Mouse (Mus musculus) myocyte (in vitro differentiated cells): ENCODE measurements around the gene Sox6. TPM values are rescaled to one million over a fixed set of nuclear protein-coding genes. Genes with fewer than 3 reads are reported as not detected.

Experiments
- H3K27me3 ChIP-seq: one replicate; pipeline ENCODE4 v1.6.1; 2011; ENCODE audit not compliant: control insufficient read depth, insufficient read depth, insufficient read length
- H3K36me3 ChIP-seq: one replicate; pipeline ENCODE4 v1.6.1; 2011; ENCODE audit not compliant: control insufficient read depth, insufficient read depth
- H3K4me2 ChIP-seq: one replicate; pipeline ENCODE4 v1.6.1; 2011; ENCODE audit warnings: low read depth, control low read depth
- H3K4me3 ChIP-seq: one replicate; pipeline ENCODE4 v1.5.1; 2011; ENCODE audit warnings: mild to moderate bottlenecking, control low read depth, moderate library complexity
- H3K79me2 ChIP-seq: one replicate; pipeline ENCODE4 v1.6.1; 2011; ENCODE audit not compliant: control insufficient read depth, insufficient read depth
- H3ac ChIP-seq: one replicate; pipeline ENCODE4 v1.6.1; 2011; ENCODE audit not compliant: control insufficient read depth, insufficient read length
- CEBPB ChIP-seq: IDR thresholded peaks from 2 replicates; pipeline ENCODE4 v1.6.1; 2011; ENCODE audit warnings: mild to moderate bottlenecking, moderate library complexity; ENCODE audit not compliant: poor library complexity, insufficient read depth, severe bottlenecking
- E2F4 ChIP-seq: IDR thresholded peaks from one replicate; pipeline ENCODE4 v1.6.1; 2011; ENCODE audit warnings: mild to moderate bottlenecking, control low read depth, moderate library complexity; ENCODE audit not compliant: insufficient read depth
- MAX ChIP-seq: IDR thresholded peaks from one replicate; pipeline ENCODE4 v1.6.1; 2011; ENCODE audit warnings: low read depth, mild to moderate bottlenecking, control low read depth
- MYOD1 ChIP-seq, 3 experiments: IDR thresholded peaks; one replicate each; pipeline ENCODE4 v1.6.1; 2011; ENCODE audit warnings: control low read depth in 2 of 3, low read depth in 2 of 3, mild to moderate bottlenecking in 2 of 3, moderate library complexity in 1 of 3; ENCODE audit not compliant: insufficient read length in 2 of 3, control insufficient read depth in 1 of 3
- MYOG ChIP-seq, 3 experiments: IDR thresholded peaks; one replicate each; pipeline ENCODE4 v1.6.1; 2011; ENCODE audit warnings: control low read depth in 2 of 3, low read depth in 2 of 3, mild to moderate bottlenecking in 2 of 3; ENCODE audit not compliant: insufficient read length in 2 of 3, control insufficient read depth in 1 of 3, insufficient read depth in 1 of 3
- POLR2A ChIP-seq: IDR thresholded peaks from one replicate; pipeline ENCODE4 v1.6.1; 2011; ENCODE audit warnings: low read depth, mild to moderate bottlenecking, control low read depth, moderate library complexity; ENCODE audit not compliant: insufficient read length
- POLR2AphosphoS2 ChIP-seq: IDR thresholded peaks from one replicate; pipeline ENCODE4 v1.6.1; 2011; ENCODE audit warnings: low read depth, control low read depth; ENCODE audit not compliant: insufficient read length
- REST ChIP-seq: IDR thresholded peaks from one replicate; pipeline ENCODE4 v1.6.1; 2011; ENCODE audit warnings: mild to moderate bottlenecking, control low read depth, moderate library complexity; ENCODE audit not compliant: insufficient read depth, insufficient read length
- SRF ChIP-seq: IDR thresholded peaks from one replicate; pipeline ENCODE4 v1.6.1; 2011; ENCODE audit warnings: low read depth; ENCODE audit not compliant: control insufficient read depth, insufficient read length
- TCF12 ChIP-seq: IDR thresholded peaks from one replicate; pipeline ENCODE4 v1.6.1; 2011; ENCODE audit warnings: mild to moderate bottlenecking, control low read depth; ENCODE audit not compliant: poor library complexity, insufficient read depth, severe bottlenecking
- TCF3 ChIP-seq: IDR thresholded peaks from one replicate; pipeline ENCODE4 v1.6.1; 2011; ENCODE audit warnings: low read depth, control low read depth; ENCODE audit not compliant: insufficient read length
- USF1 ChIP-seq: IDR thresholded peaks from one replicate; pipeline ENCODE4 v1.6.1; 2011; ENCODE audit warnings: low read depth, mild to moderate bottlenecking, control low read depth, moderate library complexity
- polyA plus RNA-seq: library from polyadenylated mRNA; unstranded; fragments of >200 nt; fragmentation: generic; extraction: Trizol; gene quantifications from one replicate; pipeline ENCODE4 v1.2.1, GENCODE M21; 2012; ENCODE audit warnings: missing spikeins

The Sox6 gene
- polyA plus RNA-seq, 1 experiment, result 0.11 TPM

DNA sequence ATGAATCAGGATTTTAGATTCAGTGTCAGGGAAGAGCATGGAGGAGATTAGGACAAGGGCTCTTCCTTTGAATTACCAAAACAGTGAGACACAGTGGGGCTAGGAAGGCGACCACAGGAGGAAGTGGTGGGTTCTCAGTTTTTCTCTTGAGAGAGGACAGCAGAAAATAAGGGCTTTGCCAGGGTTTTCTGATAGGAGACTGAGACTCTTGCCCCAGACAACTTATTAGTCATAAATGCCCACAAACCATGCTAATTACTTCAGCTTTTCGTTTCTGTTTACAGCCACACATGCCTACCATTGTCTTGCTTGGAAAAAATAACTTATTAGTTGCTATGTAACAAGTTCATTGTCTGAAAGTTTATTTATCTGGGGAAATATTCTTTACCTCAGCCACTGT lies 507.4 kb downstream of the Sox6 start:
- Histone ChIP-seq H3K79me2 (no peaks in the 10 kb centered on the region), H3K4me2 (no peak overlapping the region), H3K36me3 (no peaks in the 10 kb centered on the region), H3K27me3 (no peaks in the 10 kb centered on the region), H3K4me3 (no peak overlapping the region), H3ac (no peak overlapping the region)
- TF ChIP-seq POLR2A, result no peak
- no peak for TF ChIP-seq POLR2AphosphoS2
- TF ChIP-seq REST, result no peak
- no peak for TF ChIP-seq USF1
- no peak for TF ChIP-seq TCF12
- no peak for TF ChIP-seq MYOG (IDR thresholded peaks at IDR 0.05; ENCODE audit: control insufficient read depth in 1 of 3, insufficient read depth in 1 of 3, insufficient read length in 2 of 3, low read depth in 2 of 3)
- TF ChIP-seq MAX, result no peak
- no peak for TF ChIP-seq MYOD1 (IDR thresholded peaks at IDR 0.05; ENCODE audit: control insufficient read depth in 1 of 3, insufficient read length in 2 of 3, low read depth in 2 of 3)
- no peak for TF ChIP-seq TCF3
- no peak for TF ChIP-seq SRF
- TF ChIP-seq CEBPB, result no peak
- TF ChIP-seq E2F4, result no peak

DNA sequence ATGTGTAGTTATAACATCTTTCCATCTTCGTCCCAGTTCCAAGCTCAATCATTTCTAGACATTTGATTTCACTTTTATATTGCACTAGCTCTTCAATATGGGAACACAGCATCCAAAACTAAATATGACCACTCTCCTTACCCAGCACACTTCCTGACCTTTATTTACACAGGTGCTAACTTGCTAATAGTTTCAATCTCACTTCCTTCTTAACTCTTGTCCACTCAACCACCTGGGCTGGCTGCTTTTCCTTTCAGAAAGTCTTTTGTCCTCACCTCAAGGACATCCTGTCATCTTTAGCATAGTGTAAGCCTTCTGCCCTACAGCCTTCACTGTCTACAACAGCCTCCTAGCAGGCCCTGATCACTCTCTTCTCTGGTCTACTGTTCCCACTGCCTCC lies 520.9 kb downstream of the Sox6 start:
- H3K4me3 ChIP-seq, result no peak overlapping the region
- no peaks in the 10 kb centered on the region for H3K36me3 ChIP-seq
- TF ChIP-seq TCF3 (no peak), TCF12 (no peak), SRF (no peak), REST (no peak), MYOD1 (IDR thresholded peaks at IDR 0.05; ENCODE audit: control insufficient read depth in 1 of 3, insufficient read length in 2 of 3, low read depth in 2 of 3) (no peak), MYOG (IDR thresholded peaks at IDR 0.05; ENCODE audit: control insufficient read depth in 1 of 3, insufficient read depth in 1 of 3, insufficient read length in 2 of 3, low read depth in 2 of 3) (no peak), MAX (no peak), USF1 (no peak)
- no peak overlapping the region for H3ac ChIP-seq
- H3K4me2 ChIP-seq, result no peak overlapping the region
- no peaks in the 10 kb centered on the region for H3K79me2 ChIP-seq
- H3K27me3 ChIP-seq, result no peaks in the 10 kb centered on the region

GRCm38 (mm10) chr7:115513681-115514080 lies 524.9 kb downstream of the Sox6 start:
- no peak overlapping the region for H3ac ChIP-seq
- no peak for TF ChIP-seq SRF
- TF ChIP-seq POLR2AphosphoS2, result no peak
- TF ChIP-seq MYOG (IDR thresholded peaks at IDR 0.05; ENCODE audit: control insufficient read depth in 1 of 3, insufficient read depth in 1 of 3, insufficient read length in 2 of 3, low read depth in 2 of 3), result no peak
- TF ChIP-seq CEBPB, result no peak
- no peak for TF ChIP-seq REST
- no peak for TF ChIP-seq POLR2A
- no peak for TF ChIP-seq TCF3
- TF ChIP-seq TCF12, result no peak
- TF ChIP-seq MYOD1 (IDR thresholded peaks at IDR 0.05; ENCODE audit: control insufficient read depth in 1 of 3, insufficient read length in 2 of 3, low read depth in 2 of 3), result no peak
- TF ChIP-seq MAX, result no peak
- TF ChIP-seq USF1, result no peak
- no peak for TF ChIP-seq E2F4
- H3K27me3 ChIP-seq, result no peaks in the 10 kb centered on the region
- H3K4me3 ChIP-seq, result no peak overlapping the region
- no peaks in the 10 kb centered on the region for H3K36me3 ChIP-seq
- no peaks in the 10 kb centered on the region for H3K79me2 ChIP-seq
- no peak overlapping the region for H3K4me2 ChIP-seq

GRCm38 (mm10) chr7:115511777-115512176 lies 526.8 kb downstream of the Sox6 start:
- no peak overlapping the region for H3K4me3 ChIP-seq

More at GRCm38 (mm10) chr7:115511777-115512176, 526.8 kb downstream of the Sox6 start:
- H3K27me3 ChIP-seq, result no peaks in the 10 kb centered on the region
- H3K79me2 ChIP-seq, result no peaks in the 10 kb centered on the region
- H3K36me3 ChIP-seq, result no peaks in the 10 kb centered on the region
- no peak for TF ChIP-seq TCF12
- TF ChIP-seq MAX, result no peak
- TF ChIP-seq MYOG (IDR thresholded peaks at IDR 0.05; ENCODE audit: control insufficient read depth in 1 of 3, insufficient read depth in 1 of 3, insufficient read length in 2 of 3, low read depth in 2 of 3), result no peak
- TF ChIP-seq POLR2A, result no peak
- TF ChIP-seq USF1, result no peak
- no peak for TF ChIP-seq E2F4
- TF ChIP-seq CEBPB, result no peak
- TF ChIP-seq MYOD1 (IDR thresholded peaks at IDR 0.05; ENCODE audit: control insufficient read depth in 1 of 3, insufficient read length in 2 of 3, low read depth in 2 of 3), result no peak
- no peak for TF ChIP-seq POLR2AphosphoS2
- no peak for TF ChIP-seq TCF3
- no peak for TF ChIP-seq SRF
- no peak overlapping the region for H3K4me2 ChIP-seq
- no peak overlapping the region for H3ac ChIP-seq
